Mouse (Mus musculus) heart, embryonic 13.5 days (tissue): ENCODE data around the gene Fam167b. TPM values are rescaled to one million over a fixed set of nuclear protein-coding genes. Genes with fewer than 3 reads are reported as not detected.

ENCODE experiments used
- ATAC-seq: fragments of 200-750 bp; cut with Nextera tagmentation; 2 replicates; pipeline ENCODE4 v1.8.0; 2017; ENCODE audit warnings: moderate TSS enrichment; ENCODE audit not compliant: insufficient number of reproducible peaks, low FRiP score, low TSS enrichment; ENCODE audit errors: extremely low read depth
- H3K27ac ChIP-seq: fragments of 300-500 bp; sonication (generic); replicated peaks from 2 replicates; pipeline ENCODE4 v1.5.1; 2015; ENCODE audit warnings: moderate library complexity, mild to moderate bottlenecking, inconsistent platforms
- H3K27me3 ChIP-seq: fragments of 300-500 bp; sonication (generic); replicated peaks from 2 replicates; pipeline ENCODE4 v1.6.1; 2015; ENCODE audit warnings: mild to moderate bottlenecking, inconsistent platforms
- H3K36me3 ChIP-seq: fragments of 300-500 bp; sonication (generic); 2 replicates; pipeline ENCODE4 v1.6.1; 2015; ENCODE audit warnings: mild to moderate bottlenecking, inconsistent platforms
- H3K4me1 ChIP-seq: fragments of 300-500 bp; sonication (generic); 2 replicates; pipeline ENCODE4 v1.6.1; 2015; ENCODE audit warnings: inconsistent platforms
- H3K4me2 ChIP-seq: fragments of 300-500 bp; sonication (generic); 2 replicates; pipeline ENCODE4 v1.6.1; 2015; ENCODE audit warnings: inconsistent platforms, mild to moderate bottlenecking, moderate library complexity
- H3K4me3 ChIP-seq: fragments of 300-500 bp; sonication (generic); 2 replicates; pipeline ENCODE4 v1.5.1; 2015; ENCODE audit warnings: moderate library complexity, mild to moderate bottlenecking, inconsistent platforms
- H3K9ac ChIP-seq: fragments of 300-500 bp; sonication (generic); 2 replicates; pipeline ENCODE4 v1.6.1; 2015; ENCODE audit warnings: inconsistent platforms, mild to moderate bottlenecking, moderate library complexity
- H3K9me3 ChIP-seq: fragments of 300-500 bp; sonication (generic); 2 replicates; pipeline ENCODE4 v1.6.1; 2016; ENCODE audit warnings: inconsistent platforms
- WGBS: fragments of 180-500 bp; shearing (Covaris S2); methylation state at CpG from one replicate; pipeline ENCODE4 v1.1.7; 2015; ENCODE audit warnings: mixed read lengths; 5-methylcytosine and 5-hydroxymethylcytosine counted together
- polyA plus RNA-seq: library from polyadenylated mRNA; unstranded; fragments of >200 nt; fragmentation: Nextera tagmentation; extraction: Ambion mirVana; gene quantifications from 2 replicates; pipeline ENCODE4 v1.2.1, GENCODE M21; 2015

Fam167b gene
- polyA plus RNA-seq, result 4.7 and 7.3 TPM in 2 replicates

- Histone ChIP-seq H3K9ac (no peak within 1 kb of the TSS), H3K4me3 (peak within 1 kb of the TSS; percentile 22), H3K27ac (peak within 1 kb of the TSS; percentile 78), H3K36me3 (no peaks in the 10 kb centered on the region), H3K27me3 (peaks cover 3% of the 10 kb centered on the region; the same call in 1 of the 2 replicates), H3K4me2 (peak within 1 kb of the TSS; percentile 49), H3K4me1 (peaks cover 15% of the 10 kb centered on the region), H3K9me3 (no peaks in the 10 kb centered on the region)
- WGBS, result 66% methylated on average over 5 of the region's 5 CpGs
- no peak for ATAC-seq
Measured at GRCm38 (mm10) chr4:129578466-129578865, at the start of gene Fam167b. Gene Fam167b (minus strand): TSS chr4:129578549.

GRCm38 (mm10) chr4:129626035-129626434, 47.7 kb upstream of the Fam167b start:
- H3K4me2 ChIP-seq, result no peak overlapping the region
- WGBS, result 73% methylated on average over 6 of the region's 6 CpGs
- H3K9me3 ChIP-seq, result no peaks in the 10 kb centered on the region
- no peak overlapping the region for H3K27ac ChIP-seq
- ATAC-seq, result no peak
- peaks cover 53% of the 10 kb centered on the region for H3K36me3 ChIP-seq
- no peaks in the 10 kb centered on the region for H3K27me3 ChIP-seq
- H3K9ac ChIP-seq, result peak overlapping the region; percentile 92; the same call in 1 of the 2 replicates
- peaks cover 36% of the 10 kb centered on the region for H3K4me1 ChIP-seq
- H3K4me3 ChIP-seq, result no peak overlapping the region

GRCm38 (mm10) chr4:129625496-129625895, 47.1 kb upstream of the Fam167b start:
- Histone ChIP-seq H3K36me3 (peaks cover 47% of the 10 kb centered on the region), H3K4me2 (peak overlapping the region; percentile 88)

GRCm38 (mm10) chr4:129625029-129625370, 46.7 kb upstream of the Fam167b start:
- no peak for ATAC-seq
- Histone ChIP-seq H3K27ac (peak overlapping the region; percentile 90), H3K4me1 (peaks cover 36% of the 10 kb centered on the region), H3K4me2 (peak overlapping the region; percentile 88), H3K4me3 (peak overlapping the region; percentile 78), H3K27me3 (no peaks in the 10 kb centered on the region), H3K9me3 (no peaks in the 10 kb centered on the region), H3K9ac (peak overlapping the region; percentile 92), H3K36me3 (peaks cover 42% of the 10 kb centered on the region)
- WGBS, result 1% methylated on average over 6 of the region's 6 CpGs

More at GRCm38 (mm10) chr4:129625496-129625895, 47.1 kb upstream of the Fam167b start:
- WGBS, result 43% methylated on average over 4 of the region's 4 CpGs
- no peak for ATAC-seq
- Histone ChIP-seq H3K9ac (peak overlapping the region; percentile 92), H3K4me3 (peak overlapping the region; percentile 78; the same call in 1 of the 2 replicates), H3K27ac (peak overlapping the region; percentile 90), H3K4me1 (peaks cover 36% of the 10 kb centered on the region), H3K27me3 (no peaks in the 10 kb centered on the region), H3K9me3 (no peaks in the 10 kb centered on the region)

- under 1% methylated on average over 18 of the region's 18 CpGs for WGBS
- Histone ChIP-seq H3K9me3 (no peaks in the 10 kb centered on the region), H3K27me3 (no peaks in the 10 kb centered on the region), H3K4me1 (peaks cover 36% of the 10 kb centered on the region), H3K9ac (peak overlapping the region; percentile 92), H3K4me2 (peak overlapping the region; percentile 88), H3K4me3 (peak overlapping the region; percentile 78), H3K27ac (peak overlapping the region; percentile 90), H3K36me3 (peaks cover 37% of the 10 kb centered on the region)
- ATAC-seq, result peak; percentile 81
Measured at GRCm38 (mm10) chr4:129624281-129625028, 46.1 kb upstream of the Fam167b start.

- Histone ChIP-seq H3K9me3 (no peaks in the 10 kb centered on the region), H3K27me3 (no peaks in the 10 kb centered on the region), H3K4me3 (peak within 1 kb of the TSS; percentile 78), H3K27ac (peak within 1 kb of the TSS; percentile 90), H3K4me2 (peak within 1 kb of the TSS; percentile 88), H3K4me1 (peaks cover 39% of the 10 kb centered on the region), H3K36me3 (peaks cover 29% of the 10 kb centered on the region), H3K9ac (peak within 1 kb of the TSS; percentile 92)
- WGBS, result 0% methylated on average over 10 of the region's 10 CpGs
- no peak for ATAC-seq
Measured at GRCm38 (mm10) chr4:129623681-129624091, 45.3 kb upstream of the Fam167b start, which contains the start of gene Ccdc28b. Gene Ccdc28b (minus strand): TSS chr4:129623947.

GRCm38 (mm10) chr4:129622803-129623535, 44.6 kb upstream of the Fam167b start:
- Histone ChIP-seq H3K4me3 (peak overlapping the region; percentile 78), H3K4me2 (peak overlapping the region; percentile 88), H3K27me3 (no peaks in the 10 kb centered on the region), H3K9me3 (no peaks in the 10 kb centered on the region), H3K4me1 (peaks cover 45% of the 10 kb centered on the region), H3K9ac (peak overlapping the region; percentile 92), H3K27ac (peak overlapping the region; percentile 90), H3K36me3 (peaks cover 22% of the 10 kb centered on the region)
- ATAC-seq, result no peak
- 18% methylated on average over 8 of the region's 8 CpGs for WGBS

- Histone ChIP-seq H3K9me3 (no peaks in the 10 kb centered on the region), H3K36me3 (peaks cover 17% of the 10 kb centered on the region), H3K4me2 (peak overlapping the region; percentile 88), H3K4me3 (peak overlapping the region; percentile 78), H3K27ac (peak overlapping the region; percentile 53), H3K9ac (peak overlapping the region; percentile 92), H3K4me1 (peaks cover 51% of the 10 kb centered on the region), H3K27me3 (no peaks in the 10 kb centered on the region)
- 68% methylated on average over 11 of the region's 11 CpGs for WGBS
- ATAC-seq, result no peak
Measured at GRCm38 (mm10) chr4:129622120-129622802, 43.9 kb upstream of the Fam167b start.

- Histone ChIP-seq H3K9ac (no peak overlapping the region), H3K4me3 (no peak overlapping the region), H3K27me3 (no peaks in the 10 kb centered on the region), H3K36me3 (peaks cover 17% of the 10 kb centered on the region), H3K9me3 (no peaks in the 10 kb centered on the region), H3K4me1 (peaks cover 51% of the 10 kb centered on the region), H3K27ac (peak overlapping the region; percentile 60), H3K4me2 (peak overlapping the region; percentile 9)
- WGBS, result 71% methylated on average over 8 of the region's 8 CpGs
- no peak for ATAC-seq
Measured at GRCm38 (mm10) chr4:129621283-129621841, 43.0 kb upstream of the Fam167b start.

- WGBS, result 81% methylated on average over 11 of the region's 11 CpGs
- H3K4me2 ChIP-seq, result peak overlapping the region; percentile 5; the same call in 1 of the 2 replicates
Measured at GRCm38 (mm10) chr4:129620419-129621282, 42.3 kb upstream of the Fam167b start.

More at GRCm38 (mm10) chr4:129620419-129621282, 42.3 kb upstream of the Fam167b start:
- Histone ChIP-seq H3K4me1 (peaks cover 48% of the 10 kb centered on the region), H3K27ac (peak overlapping the region; percentile 60), H3K9me3 (no peaks in the 10 kb centered on the region), H3K4me3 (no peak overlapping the region), H3K9ac (0 out of 2 replicates have a peak overlapping the region, but pooled peaks have one; percentile 1), H3K36me3 (peaks cover 18% of the 10 kb centered on the region), H3K27me3 (no peaks in the 10 kb centered on the region)
- no peak for ATAC-seq
